Mouse (Mus musculus): ENCODE measurements around the gene Peli2. TPM values are rescaled to one million over a fixed set of nuclear protein-coding genes. Genes with fewer than 3 reads are reported as not detected.

Peli2 gene
- total RNA-seq, 2 experiments from 2014 or later: 13.5 to 21.0 TPM

- intact Hi-C loops (cut with DNase I): loop anchor here (5.0 kb wide), 2 partner anchors 50 to 370 kb away; no protein-coding TSS in a partner anchor
- peak; percentile 24 to 31 for DNase-seq (ENCODE audit: low spot score in 2 of 2)
Measured at GRCm38 (mm10) chr14:48121529-48122517, 1.2 kb downstream of the Peli2 start.

- intact Hi-C loops (cut with DNase I): loop anchor here (5.0 kb wide), 2 partner anchors 52 to 372 kb away; no protein-coding TSS in a partner anchor
- DNase-seq (ENCODE audit: low spot score in 2 of 2): no peak
Measured at GRCm38 (mm10) chr14:48124011-48124410, 3.4 kb downstream of the Peli2 start.

DNA sequence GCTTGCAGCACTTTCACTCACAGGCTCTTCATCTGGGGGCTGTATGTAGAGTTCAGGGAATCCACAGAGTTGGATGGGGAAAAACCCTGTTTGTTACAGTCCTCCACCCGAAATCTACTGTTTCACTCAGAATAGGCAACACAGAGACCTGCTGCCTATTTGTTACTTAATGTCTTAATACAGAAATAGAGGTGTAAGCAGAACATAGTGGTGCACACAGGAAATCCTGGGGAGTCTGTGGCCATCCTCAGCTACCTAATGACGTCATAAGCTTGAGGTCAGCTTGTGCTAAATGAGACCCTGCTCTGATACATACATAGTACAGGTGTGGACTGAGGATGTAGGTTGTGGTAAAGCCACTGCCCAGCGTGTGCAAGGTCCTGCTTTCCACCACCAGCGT lies 4.2 kb downstream of the Peli2 start:
- intact Hi-C loops (cut with DNase I): loop anchor here (5.0 kb wide), 2 partner anchors 53 to 373 kb away; no protein-coding TSS in a partner anchor

GRCm38 (mm10) chr14:48125971-48126370 lies 5.3 kb downstream of the Peli2 start:
- intact Hi-C loops (cut with DNase I): no loop called here

More for the DNA sequence above, 4.2 kb downstream of the Peli2 start:
- DNase-seq (ENCODE audit: low spot score in 2 of 2): no peak

DNA sequence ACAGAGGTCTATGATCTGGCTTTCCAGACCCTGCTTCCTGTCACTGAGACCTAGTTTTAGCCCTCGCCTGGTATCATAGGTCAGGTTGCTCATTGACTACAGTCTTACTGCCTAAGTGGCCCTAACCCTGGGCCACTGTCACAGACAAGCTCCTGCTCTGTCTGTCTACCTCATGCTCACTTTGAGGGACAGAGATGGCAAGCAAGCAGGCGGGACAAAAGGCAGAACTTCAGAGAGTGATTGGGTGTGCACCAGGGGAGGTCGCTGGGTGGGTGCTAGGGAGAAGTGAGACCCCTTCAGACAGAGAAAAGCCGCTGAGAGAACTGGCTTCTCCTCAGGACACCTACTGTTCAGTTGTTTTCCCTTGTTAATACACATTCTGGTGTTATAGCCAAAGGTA lies 6.3 kb downstream of the Peli2 start:
- intact Hi-C loops (cut with DNase I): no loop called here
- DNase-seq (ENCODE audit: low spot score in 2 of 2): no peak

More at GRCm38 (mm10) chr14:48125971-48126370, 5.3 kb downstream of the Peli2 start:
- DNase-seq (ENCODE audit: low spot score in 2 of 2): no peak

GRCm38 (mm10) chr14:48127609-48128185 lies 7.1 kb downstream of the Peli2 start:
- intact Hi-C loops (cut with DNase I): no loop called here

GRCm38 (mm10) chr14:48128701-48129100 lies 8.1 kb downstream of the Peli2 start:
- no peak for DNase-seq (ENCODE audit: low spot score in 2 of 2)
- intact Hi-C loops (cut with DNase I): no loop called here

More at GRCm38 (mm10) chr14:48127609-48128185, 7.1 kb downstream of the Peli2 start:
- no peak for DNase-seq (ENCODE audit: low spot score in 2 of 2)

- intact Hi-C loops (cut with DNase I): no loop called here
- no peak for DNase-seq (ENCODE audit: low spot score in 2 of 2)
Measured at GRCm38 (mm10) chr14:48130021-48130420, 9.4 kb downstream of the Peli2 start.

DNA sequence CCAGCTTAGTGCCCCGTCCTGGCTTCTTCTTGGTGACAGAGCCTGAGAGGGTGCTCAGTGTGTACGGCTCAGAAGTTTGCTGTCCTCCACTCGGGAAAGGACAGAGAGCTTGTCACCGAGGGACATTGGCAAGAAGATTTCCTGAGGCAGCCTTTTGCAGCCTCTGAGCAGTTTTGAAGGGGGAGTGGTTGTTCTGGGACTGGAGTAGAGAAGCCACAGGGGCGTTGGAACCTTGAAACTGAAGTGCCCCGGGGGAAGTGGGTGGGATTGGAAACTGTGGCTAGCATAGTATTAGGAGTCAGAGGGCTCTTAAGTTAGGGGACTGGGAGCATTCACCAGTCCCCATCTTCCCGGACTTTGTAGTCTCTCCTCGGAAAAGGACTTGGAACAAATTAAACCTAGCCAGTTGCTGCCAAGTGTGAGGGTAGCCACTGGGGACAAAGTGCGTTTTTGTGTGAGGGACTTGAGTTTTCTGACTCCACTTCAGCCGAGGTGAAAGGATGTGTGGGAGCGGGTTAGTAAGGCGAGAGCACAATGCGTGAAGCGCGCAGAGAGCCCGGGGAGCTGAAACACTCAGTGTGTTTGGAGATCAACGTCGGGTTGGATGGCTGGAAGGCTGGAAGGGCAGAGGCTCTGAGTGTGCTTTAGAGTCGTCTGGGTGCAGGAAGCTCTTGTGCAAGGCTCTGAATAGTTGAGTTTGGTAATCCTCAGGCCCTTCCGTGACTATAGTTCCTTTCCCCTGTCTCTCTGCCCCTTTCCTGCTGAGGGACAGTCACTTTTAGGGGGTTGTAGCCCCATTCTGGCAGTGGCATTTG lies 10.3 kb downstream of the Peli2 start:
- no peak for DNase-seq (ENCODE audit: low spot score in 2 of 2)
- intact Hi-C loops (cut with DNase I): no loop called here

DNA sequence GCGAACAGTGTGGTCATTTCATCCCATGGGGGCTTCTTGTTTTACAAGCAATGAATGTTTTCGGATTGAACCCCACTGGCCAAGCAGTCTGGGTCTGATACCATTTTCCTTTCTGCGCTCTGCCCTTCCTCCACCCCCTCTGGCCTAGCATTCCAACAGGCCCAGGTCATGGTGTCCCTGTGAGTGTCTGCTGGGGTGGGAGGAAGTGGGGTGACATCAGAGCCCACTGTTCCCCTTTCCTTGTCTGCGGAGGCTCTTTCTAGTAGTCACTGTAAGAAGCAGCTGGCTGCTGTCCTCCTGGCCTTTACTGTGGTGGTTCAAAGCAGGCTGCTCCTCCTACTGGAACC lies 10.9 kb downstream of the Peli2 start:
- intact Hi-C loops (cut with DNase I): no loop called here
- peak in 1 of 2 experiments; percentile 16 for DNase-seq (ENCODE audit: low spot score in 2 of 2)

- intact Hi-C loops (cut with DNase I): no loop called here
- no peak for DNase-seq (ENCODE audit: low spot score in 2 of 2)
Measured at GRCm38 (mm10) chr14:48132241-48132640, 11.6 kb downstream of the Peli2 start.

DNA sequence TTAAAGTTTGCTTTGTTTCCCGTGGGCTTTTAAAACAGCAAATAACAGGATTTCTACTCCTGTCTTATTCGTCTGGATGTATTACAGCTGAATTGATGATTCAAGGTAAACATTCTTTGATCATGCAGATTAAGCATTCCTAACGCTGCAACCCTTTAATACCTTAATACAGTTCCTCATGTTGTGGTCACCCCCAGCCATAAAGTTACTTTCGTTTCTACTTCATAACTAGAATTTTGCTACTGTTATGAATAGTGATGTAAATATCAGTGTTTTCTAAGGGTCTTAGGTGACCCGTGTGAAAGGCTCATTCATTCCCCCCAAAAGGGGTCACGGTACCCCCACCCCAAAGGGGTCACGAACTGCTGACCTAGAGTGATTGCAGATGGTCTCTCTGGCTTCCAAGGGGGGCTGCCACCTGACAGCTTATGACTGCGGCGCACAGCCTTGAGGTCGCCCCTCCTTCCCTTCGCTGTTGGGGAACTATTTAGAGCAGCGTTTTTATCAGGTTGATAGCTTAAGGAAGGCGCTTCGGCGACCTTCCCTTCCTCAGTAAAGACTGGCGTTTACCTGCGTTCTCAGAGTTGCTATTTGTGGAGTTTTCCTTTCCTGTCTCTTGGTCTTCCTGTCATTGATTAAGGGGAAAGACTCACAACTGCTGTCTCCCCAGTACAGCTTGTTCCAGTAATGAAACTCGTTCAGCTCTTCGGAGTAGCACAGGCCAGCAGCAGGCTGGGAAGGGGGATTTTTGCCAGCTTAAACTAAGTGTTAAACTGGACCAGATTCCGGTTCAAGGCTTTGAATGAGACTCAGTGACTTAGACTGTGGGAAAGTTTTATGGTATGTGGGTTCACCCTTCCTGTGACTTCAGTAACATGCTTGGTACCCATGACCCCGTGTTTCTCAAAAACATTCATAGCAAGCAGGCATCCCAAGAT lies 12.5 kb downstream of the Peli2 start:
- intact Hi-C loops (cut with DNase I): no loop called here
- DNase-seq (ENCODE audit: low spot score in 2 of 2): no peak

DNA sequence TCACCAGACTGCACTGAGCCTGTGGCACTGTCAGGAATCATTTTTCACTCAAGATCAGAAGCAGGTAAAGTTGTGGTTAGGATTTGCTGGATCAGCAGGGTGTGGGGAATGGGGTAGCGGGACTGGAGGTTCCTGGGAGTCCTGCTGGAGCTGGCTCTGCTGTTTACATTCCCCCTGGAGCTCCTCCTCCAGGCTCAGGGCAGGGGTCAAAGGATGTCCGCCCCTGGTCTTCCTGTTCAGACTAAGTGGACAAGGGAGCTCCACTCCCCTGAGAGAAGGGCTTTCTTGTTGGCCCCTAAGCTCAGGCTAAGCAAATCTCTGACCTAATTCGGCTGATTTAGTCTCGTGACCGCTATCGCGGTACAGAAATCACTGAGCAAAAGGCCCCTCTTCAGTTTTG lies 13.7 kb downstream of the Peli2 start:
- DNase-seq (ENCODE audit: low spot score in 2 of 2): no peak
- intact Hi-C loops (cut with DNase I): no loop called here

DNA sequence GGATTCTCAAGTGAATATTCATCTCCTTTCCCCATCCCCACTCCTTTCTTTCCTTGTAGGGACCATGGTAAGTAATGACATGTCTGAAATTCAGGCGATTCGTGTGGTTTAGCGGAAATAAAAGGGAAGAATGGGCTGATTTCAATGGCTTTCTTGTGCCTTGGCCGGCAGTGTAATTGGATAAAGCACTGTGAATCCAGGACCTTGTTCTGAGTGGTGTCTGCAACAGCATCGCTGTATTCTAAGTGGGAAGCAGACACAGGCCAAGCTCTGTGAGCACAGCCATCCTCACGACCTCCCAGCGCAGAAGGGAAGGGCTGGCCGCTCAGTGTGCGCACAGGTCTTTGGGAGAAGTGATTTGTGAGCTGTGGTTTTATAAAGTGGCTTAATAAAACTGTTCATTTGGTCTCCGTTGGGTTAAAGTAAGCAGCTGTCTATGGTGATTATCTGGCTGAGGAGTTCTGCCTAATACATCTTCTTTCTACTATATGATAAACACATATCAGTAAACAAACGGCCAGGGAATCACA lies 15.3 kb downstream of the Peli2 start:
- intact Hi-C loops (cut with DNase I): no loop called here
- DNase-seq (ENCODE audit: low spot score in 2 of 2): no peak

GRCm38 (mm10) chr14:48137731-48138130 lies 17.1 kb downstream of the Peli2 start:
- DNase-seq (ENCODE audit: low spot score in 2 of 2): no peak
- intact Hi-C loops (cut with DNase I): no loop called here

GRCm38 (mm10) chr14:48138138-48138537 lies 17.5 kb downstream of the Peli2 start:
- intact Hi-C loops (cut with DNase I): no loop called here

GRCm38 (mm10) chr14:48139409-48139808 lies 18.8 kb downstream of the Peli2 start:
- intact Hi-C loops (cut with DNase I): no loop called here

More at GRCm38 (mm10) chr14:48138138-48138537, 17.5 kb downstream of the Peli2 start:
- DNase-seq (ENCODE audit: low spot score in 2 of 2): peak in 1 of 2 experiments; percentile 18

GRCm38 (mm10) chr14:48141694-48142093 lies 21.1 kb downstream of the Peli2 start:
- intact Hi-C loops (cut with DNase I): no loop called here
- DNase-seq (ENCODE audit: low spot score in 2 of 2): no peak

More at GRCm38 (mm10) chr14:48139409-48139808, 18.8 kb downstream of the Peli2 start:
- no peak for DNase-seq (ENCODE audit: low spot score in 2 of 2)

Data from left cerebral cortex, postnatal 25 days (tissue).